Mouse (Mus musculus): ENCODE results near the gene Phf13. TPM values are rescaled to one million over a fixed set of nuclear protein-coding genes. Genes with fewer than 3 reads are reported as not detected.

Gene Phf13
- polyA plus RNA-seq, 1 experiment from 2014 or later, result 10.4 TPM

DNA sequence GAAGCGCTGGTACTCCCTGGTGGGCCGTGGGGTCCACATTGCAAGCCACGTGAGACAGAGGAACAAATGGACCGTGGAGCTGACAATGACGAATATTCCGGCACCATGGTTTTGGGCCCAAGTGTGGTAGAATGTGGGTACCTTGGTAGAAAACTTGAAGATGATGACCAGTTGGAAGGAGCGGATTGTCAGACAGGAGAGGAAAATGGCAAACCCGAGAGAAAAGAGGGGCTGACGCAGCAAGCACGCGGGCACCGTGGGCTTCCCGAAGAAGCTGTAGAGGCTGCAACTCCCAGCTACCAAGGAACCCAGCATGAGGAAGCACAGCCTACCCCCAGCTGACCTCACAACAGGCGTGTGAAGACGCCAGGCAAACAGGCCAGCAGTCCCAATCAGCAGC is 32.4 kb upstream of the Phf13 start:
- Histone ChIP-seq H3K27me3 (replicated peaks) (peaks cover 28% of the 10 kb centered on the region), H3K4me1 (peaks cover 47% of the 10 kb centered on the region), H3K4me2 (peak overlapping the region; percentile 98), H3K4me3 (0 out of 2 replicates have a peak overlapping the region, but pooled peaks have one; percentile 74), H3K9me3 (replicated peaks) (no peaks in the 10 kb centered on the region), H3K27ac (no peak overlapping the region), H3K36me3 (peaks cover 29% of the 10 kb centered on the region), H3K9ac (peak overlapping the region; percentile 79)
- 62% methylated on average over 15 of the region's 15 CpGs for WGBS (ENCODE audit: insufficient replicate concordance)
- ATAC-seq, result no peak

DNA sequence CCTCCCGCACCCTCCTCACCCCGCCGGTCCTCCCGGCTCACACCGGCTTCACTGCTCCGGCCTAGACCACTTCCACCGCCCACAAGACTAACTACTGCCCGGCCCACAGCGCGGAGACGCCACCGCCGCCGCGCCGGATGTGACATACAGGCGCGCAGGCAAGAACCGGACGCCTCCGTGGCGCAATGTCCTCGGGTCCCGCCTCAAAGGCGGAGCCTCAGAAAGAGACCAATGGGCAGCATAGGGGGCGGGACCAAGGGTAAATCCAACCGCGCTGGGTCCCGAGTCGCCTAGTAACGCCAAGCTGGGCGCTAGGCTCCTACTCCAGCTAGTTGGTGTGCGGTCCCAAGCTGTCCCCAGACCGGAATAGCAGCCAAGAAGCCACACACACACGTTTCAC is 31.5 kb upstream of the Phf13 start, which contains the start of gene Zbtb48:
Gene Zbtb48 (minus strand): TSS at position 148 of the 400 bp plus-strand sequence.
- Histone ChIP-seq H3K9me3 (replicated peaks) (no peaks in the 10 kb centered on the region), H3K4me2 (peak within 1 kb of the TSS; percentile 98), H3K27ac (peak within 1 kb of the TSS; percentile 79), H3K27me3 (replicated peaks) (peaks cover 19% of the 10 kb centered on the region), H3K4me3 (peak within 1 kb of the TSS; percentile 74), H3K36me3 (peaks cover 38% of the 10 kb centered on the region), H3K4me1 (peaks cover 51% of the 10 kb centered on the region), H3K9ac (peak within 1 kb of the TSS; percentile 79)
- peak; percentile 97 for ATAC-seq
- WGBS (ENCODE audit: insufficient replicate concordance), result 2% methylated on average over 33 of the region's 35 CpGs

DNA sequence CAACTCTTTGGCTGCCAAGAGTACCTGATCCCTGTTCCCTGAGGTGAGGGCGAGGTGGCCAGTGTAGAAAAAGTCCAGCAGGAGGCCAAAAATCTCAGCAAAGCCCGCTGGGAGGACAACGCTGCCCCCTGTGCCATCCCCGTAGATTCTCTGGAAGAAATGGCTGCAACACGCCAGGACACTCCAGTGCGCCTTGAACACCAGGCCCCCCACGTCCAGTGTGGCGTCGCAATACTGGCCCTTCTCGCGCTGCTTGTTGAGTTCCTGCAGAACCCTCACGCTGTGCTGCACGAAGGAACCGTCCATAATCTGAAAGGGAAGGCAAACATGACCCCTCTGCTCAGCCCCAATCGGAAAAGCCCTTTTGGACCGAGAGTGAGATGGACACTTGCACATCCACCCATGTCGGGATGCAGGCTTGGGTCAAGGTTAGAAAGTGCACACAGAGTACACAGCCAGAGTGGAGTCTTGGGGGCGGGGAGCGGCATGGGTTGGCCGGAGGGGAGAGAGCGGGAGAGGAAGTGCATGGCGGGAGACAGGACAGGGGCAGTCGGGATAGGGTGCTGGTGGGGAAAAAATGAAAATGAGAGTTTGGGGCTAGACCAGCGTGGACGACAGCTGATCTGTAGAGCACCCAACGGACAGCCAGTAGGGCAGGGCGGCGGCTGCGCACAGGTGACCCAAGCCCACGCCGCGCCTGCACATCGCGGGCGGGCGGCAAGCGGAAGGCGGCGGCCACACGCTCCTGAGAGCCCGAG is 30.9 kb upstream of the Phf13 start:
- Histone ChIP-seq H3K27ac (peak overlapping the region; percentile 79), H3K4me2 (peak overlapping the region; percentile 98), H3K4me1 (peaks cover 51% of the 10 kb centered on the region), H3K36me3 (peaks cover 44% of the 10 kb centered on the region), H3K9me3 (replicated peaks) (no peaks in the 10 kb centered on the region), H3K4me3 (peak overlapping the region; percentile 74), H3K27me3 (replicated peaks) (peaks cover 13% of the 10 kb centered on the region), H3K9ac (peak overlapping the region; percentile 79)
- ATAC-seq, result peak; percentile 70
- 4% methylated on average over 37 of the region's 41 CpGs for WGBS (ENCODE audit: insufficient replicate concordance)

DNA sequence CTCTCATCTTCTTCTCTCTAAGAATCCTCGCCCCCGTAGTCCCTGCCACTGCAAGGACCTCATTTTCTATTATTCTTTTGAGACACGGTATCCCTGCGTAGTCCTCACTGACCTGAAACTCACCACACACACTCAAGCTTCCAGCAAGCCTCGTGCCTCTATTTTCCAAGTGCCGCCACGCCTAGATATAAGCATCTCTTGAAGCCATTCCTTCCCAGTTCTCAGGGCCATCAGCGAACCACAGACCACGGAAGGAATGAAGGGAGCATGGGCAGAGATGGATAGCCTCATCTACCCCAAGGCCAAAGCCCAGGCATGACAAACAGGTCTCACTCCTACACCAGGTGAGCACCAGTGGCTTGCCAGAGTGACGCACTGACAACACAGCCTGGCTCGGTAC is 28.5 kb upstream of the Phf13 start:
- Histone ChIP-seq H3K9ac (peak overlapping the region; percentile 79; the same call in 1 of the 2 replicates), H3K4me2 (peak overlapping the region; percentile 98), H3K4me3 (no peak overlapping the region), H3K27ac (no peak overlapping the region), H3K4me1 (peaks cover 51% of the 10 kb centered on the region), H3K36me3 (peaks cover 68% of the 10 kb centered on the region), H3K27me3 (replicated peaks) (no peaks in the 10 kb centered on the region), H3K9me3 (replicated peaks) (no peaks in the 10 kb centered on the region)
- no peak for ATAC-seq
- WGBS (ENCODE audit: insufficient replicate concordance), result 84% methylated on average over 11 of the region's 11 CpGs

DNA sequence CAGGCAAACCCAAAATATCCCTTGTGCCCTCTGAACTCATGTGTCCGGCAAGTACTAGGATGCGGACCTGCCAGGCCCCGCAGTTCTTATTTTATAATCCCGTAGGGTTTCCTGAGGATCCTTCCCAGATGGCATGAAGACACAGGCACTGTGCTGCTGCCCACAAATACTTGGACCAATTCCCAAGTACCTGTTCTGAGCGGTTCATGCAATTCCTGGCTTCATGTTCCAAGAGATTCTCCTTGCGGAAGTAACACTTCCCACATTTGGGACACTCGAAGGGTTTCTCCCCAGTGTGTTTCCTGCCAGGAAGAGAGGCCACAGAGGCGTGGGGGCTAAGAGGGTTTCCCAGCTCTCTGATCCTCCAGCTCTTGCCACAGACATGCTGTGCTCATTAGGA is 26.4 kb upstream of the Phf13 start:
- no peaks in the 10 kb centered on the region for H3K9me3 ChIP-seq (replicated peaks)
- H3K36me3 ChIP-seq, result peaks cover 87% of the 10 kb centered on the region
- ATAC-seq, result no peak
- WGBS (ENCODE audit: insufficient replicate concordance), result 78% methylated on average over 8 of the region's 8 CpGs
- no peak overlapping the region for H3K9ac ChIP-seq
- H3K27me3 ChIP-seq (replicated peaks), result no peaks in the 10 kb centered on the region
- H3K4me1 ChIP-seq, result peaks cover 40% of the 10 kb centered on the region
- no peak overlapping the region for H3K4me3 ChIP-seq
- no peak overlapping the region for H3K4me2 ChIP-seq
- H3K27ac ChIP-seq, result no peak overlapping the region

DNA sequence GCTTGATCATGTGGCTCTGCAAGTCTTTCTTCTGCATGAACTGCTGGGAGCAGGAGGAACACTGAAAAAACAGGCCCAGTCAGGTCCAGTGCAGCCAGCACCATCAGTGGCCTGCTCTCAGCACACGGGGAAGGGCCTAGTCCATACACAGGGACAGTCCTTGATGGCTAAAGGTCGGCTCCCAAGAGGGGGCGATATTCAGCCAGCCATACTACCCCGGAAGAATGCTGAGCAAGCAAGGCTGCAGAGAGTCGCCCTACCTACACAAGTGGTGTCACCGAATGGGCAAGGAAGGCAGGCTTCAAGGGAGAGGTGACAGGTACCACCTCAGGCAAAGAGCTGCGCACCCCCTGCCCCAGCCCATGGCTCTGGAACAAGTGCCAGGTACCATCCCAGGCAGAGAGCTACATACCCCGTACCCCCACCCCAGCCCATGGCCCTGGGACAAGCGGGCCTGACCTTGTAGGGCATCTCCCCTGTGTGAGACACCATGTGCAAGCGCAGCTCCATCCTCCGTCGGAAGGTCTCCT is 25.6 kb upstream of the Phf13 start:
- Histone ChIP-seq H3K27me3 (replicated peaks) (no peaks in the 10 kb centered on the region), H3K27ac (no peak overlapping the region), H3K4me2 (no peak overlapping the region), H3K4me3 (no peak overlapping the region), H3K36me3 (peaks cover 95% of the 10 kb centered on the region), H3K9me3 (replicated peaks) (no peaks in the 10 kb centered on the region), H3K4me1 (peaks cover 35% of the 10 kb centered on the region), H3K9ac (no peak overlapping the region)
- no peak for ATAC-seq
- 73% methylated on average over 12 of the region's 12 CpGs for WGBS (ENCODE audit: insufficient replicate concordance)

DNA sequence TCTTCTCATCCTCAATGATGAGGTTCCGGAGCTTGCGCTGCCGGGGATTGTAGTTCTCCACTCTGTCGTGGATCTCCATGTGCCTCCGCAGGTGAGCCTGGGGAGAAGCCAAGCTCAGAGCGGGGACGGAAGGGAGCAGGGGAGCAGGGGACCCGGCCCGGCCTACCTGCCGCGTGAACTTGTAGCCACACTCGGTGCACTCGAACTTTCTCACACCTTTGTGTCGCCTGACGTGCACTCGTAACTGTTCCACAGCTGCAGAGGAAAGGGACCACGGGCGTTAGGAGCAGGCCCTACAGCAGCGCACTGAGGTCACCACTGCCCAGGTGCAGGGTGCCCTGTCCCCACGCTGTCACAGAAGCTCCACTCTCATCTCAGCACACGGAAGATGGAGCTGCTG is 24.0 kb upstream of the Phf13 start:
- no peak for ATAC-seq
- 87% methylated on average over 21 of the region's 21 CpGs for WGBS (ENCODE audit: insufficient replicate concordance)
- no peaks in the 10 kb centered on the region for H3K9me3 ChIP-seq (replicated peaks)
- H3K36me3 ChIP-seq, result peaks cover 99% of the 10 kb centered on the region
- no peak overlapping the region for H3K27ac ChIP-seq
- no peak overlapping the region for H3K9ac ChIP-seq
- H3K4me1 ChIP-seq, result peaks cover 19% of the 10 kb centered on the region
- H3K27me3 ChIP-seq (replicated peaks), result no peaks in the 10 kb centered on the region
- H3K4me3 ChIP-seq, result no peak overlapping the region
- H3K4me2 ChIP-seq, result no peak overlapping the region

DNA sequence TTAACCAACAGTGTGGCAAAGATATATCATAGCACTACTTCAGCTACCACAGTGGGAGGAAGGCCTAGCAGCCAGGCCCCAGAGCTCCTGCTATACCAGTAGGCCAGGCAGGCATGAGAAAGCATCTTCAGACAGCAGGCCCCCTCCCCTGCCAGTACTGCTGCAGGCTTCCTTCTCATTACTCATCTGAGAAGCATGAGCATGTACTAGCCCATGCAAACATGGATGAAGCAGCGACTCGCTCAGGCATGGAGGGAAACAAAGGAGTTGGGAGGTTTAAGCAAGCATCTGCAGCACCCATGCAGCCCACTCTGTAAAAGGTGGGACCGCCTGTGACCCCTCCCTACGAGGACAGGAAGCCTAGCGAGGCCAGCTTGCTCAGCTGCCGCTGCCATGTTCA is 23.0 kb upstream of the Phf13 start:
- Histone ChIP-seq H3K27ac (no peak overlapping the region), H3K9ac (no peak overlapping the region), H3K27me3 (replicated peaks) (no peaks in the 10 kb centered on the region), H3K36me3 (peaks cover 99% of the 10 kb centered on the region), H3K9me3 (replicated peaks) (no peaks in the 10 kb centered on the region), H3K4me1 (peaks cover 10% of the 10 kb centered on the region), H3K4me3 (no peak overlapping the region), H3K4me2 (no peak overlapping the region)
- 72% methylated on average over 6 of the region's 6 CpGs for whole genome bisulfite sequencing (ENCODE audit: insufficient replicate concordance)
- no peak for ATAC-seq

DNA sequence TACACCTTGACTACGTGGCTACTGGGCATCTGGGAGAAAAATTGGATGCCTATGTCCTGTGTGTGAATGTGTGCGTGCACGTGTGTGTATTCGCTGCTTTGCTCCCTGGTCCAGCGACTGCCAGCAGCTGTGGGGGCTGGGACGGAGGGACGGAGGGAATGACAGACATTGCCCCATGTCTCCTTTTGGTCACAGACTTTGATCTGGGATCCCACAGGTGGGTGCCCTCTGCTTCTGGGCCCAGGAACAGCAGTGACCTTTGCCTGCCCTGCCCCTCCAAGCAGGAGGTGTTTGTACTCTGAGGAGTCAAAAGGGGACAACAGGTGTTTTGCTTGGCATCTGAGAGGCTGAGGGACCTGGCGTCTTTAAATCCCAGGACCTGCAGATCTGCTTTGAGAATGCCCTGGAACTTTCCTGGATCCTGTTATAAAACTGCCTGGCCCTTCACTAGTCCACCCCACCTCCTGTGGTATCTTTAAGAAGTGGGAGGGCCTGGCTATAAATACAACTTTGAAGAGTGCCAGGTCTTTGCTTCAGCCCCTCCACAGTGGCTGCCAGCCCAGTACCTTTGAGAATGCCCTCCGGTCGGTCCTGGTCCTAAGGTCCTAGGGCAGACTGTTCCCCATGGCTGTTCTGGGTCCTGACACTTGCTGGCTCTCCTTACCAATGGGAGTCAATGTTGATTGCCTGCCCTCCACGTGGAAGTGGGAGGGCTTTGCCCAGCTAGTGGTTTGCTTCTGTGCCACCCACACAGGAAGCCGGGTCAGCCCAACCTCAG is 17.2 kb upstream of the Phf13 start:
- Histone ChIP-seq H3K4me3 (no peak overlapping the region), H3K9me3 (replicated peaks) (no peaks in the 10 kb centered on the region), H3K4me2 (no peak overlapping the region), H3K27me3 (replicated peaks) (peaks cover 1% of the 10 kb centered on the region; the same call in 1 of the 2 replicates), H3K36me3 (peaks cover 67% of the 10 kb centered on the region), H3K27ac (no peak overlapping the region), H3K9ac (no peak overlapping the region), H3K4me1 (peaks cover 54% of the 10 kb centered on the region)
- WGBS (ENCODE audit: insufficient replicate concordance), result 74% methylated on average over 12 of the region's 12 CpGs
- ATAC-seq, result no peak

DNA sequence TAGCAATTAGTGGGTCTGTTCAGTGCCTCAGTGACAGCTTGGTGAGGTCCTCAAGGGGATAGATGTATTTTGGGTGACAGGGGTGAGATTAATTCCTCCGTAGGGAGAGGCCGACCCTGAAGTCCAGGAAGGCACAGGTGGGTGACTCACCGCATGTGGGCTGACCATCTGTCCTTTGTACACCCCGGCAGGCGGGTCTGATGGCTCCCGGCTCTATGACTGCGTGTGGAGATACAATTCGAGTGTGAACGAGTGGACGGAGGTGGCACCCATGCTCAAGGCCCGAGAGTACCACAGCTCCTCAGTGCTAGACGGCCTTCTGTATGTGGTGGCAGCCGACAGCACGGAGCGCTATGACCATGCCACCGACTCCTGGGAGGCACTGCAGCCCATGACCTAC is 16.1 kb upstream of the Phf13 start:
- Histone ChIP-seq H3K4me3 (no peak overlapping the region), H3K27me3 (replicated peaks) (peaks cover 12% of the 10 kb centered on the region), H3K4me2 (0 out of 2 replicates have a peak overlapping the region, but pooled peaks have one; percentile 100), H3K9me3 (replicated peaks) (no peaks in the 10 kb centered on the region), H3K36me3 (peaks cover 58% of the 10 kb centered on the region), H3K4me1 (peaks cover 66% of the 10 kb centered on the region), H3K27ac (no peak overlapping the region), H3K9ac (no peak overlapping the region)
- 87% methylated on average over 16 of the region's 16 CpGs for WGBS (ENCODE audit: insufficient replicate concordance)
- ATAC-seq, result no peak

DNA sequence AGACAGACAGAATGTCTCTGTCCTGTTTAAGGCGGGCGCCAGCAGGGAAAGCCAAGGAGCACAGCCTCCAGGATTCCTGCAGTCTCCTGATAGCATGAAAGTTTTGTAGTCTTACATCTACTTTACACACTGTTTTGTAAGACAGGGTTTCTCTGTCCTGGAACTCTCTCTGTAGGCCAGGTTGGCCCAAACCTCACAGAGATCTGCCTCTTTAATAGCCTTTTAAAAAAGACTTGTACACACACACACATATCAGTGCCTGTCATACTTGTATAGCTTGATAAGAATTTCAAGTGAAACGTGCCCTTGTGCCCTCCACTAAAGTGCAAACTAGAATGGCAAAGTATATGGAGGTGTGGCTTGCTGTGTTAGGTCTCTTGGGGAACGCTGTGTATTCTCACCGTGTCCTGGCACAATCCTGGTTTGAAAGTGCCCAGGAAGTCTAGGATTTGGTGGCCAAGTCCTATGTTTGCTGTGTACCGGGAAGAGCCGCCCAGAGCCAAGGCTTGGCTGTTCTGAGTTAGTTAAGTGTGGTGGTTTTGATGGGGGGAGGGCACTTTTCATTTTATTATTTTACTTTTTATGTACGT is 15.2 kb upstream of the Phf13 start:
- Histone ChIP-seq H3K9me3 (replicated peaks) (no peaks in the 10 kb centered on the region), H3K4me1 (peaks cover 67% of the 10 kb centered on the region), H3K4me2 (peak overlapping the region; percentile 100), H3K4me3 (peak overlapping the region; percentile 91), H3K27me3 (replicated peaks) (peaks cover 17% of the 10 kb centered on the region), H3K9ac (peak overlapping the region; percentile 83), H3K27ac (peak overlapping the region; percentile 87), H3K36me3 (peaks cover 49% of the 10 kb centered on the region)
- 59% methylated on average over 8 of the region's 8 CpGs for WGBS (ENCODE audit: insufficient replicate concordance)
- no peak for ATAC-seq
